Mouse (Mus musculus): Measurements from ENCODE around the gene Trappc1.

Trappc1 gene

GRCm38 (mm10) chr11:69369990-69370816 is 46.4 kb downstream of the Trappc1 start:
- no peak for DNase-seq

- no peak for DNase-seq
Observed at GRCm38 (mm10) chr11:69370817-69371215, 47.0 kb downstream of the Trappc1 start.

GRCm38 (mm10) chr11:69371601-69372000 is 47.8 kb downstream of the Trappc1 start:
- DNase-seq: no peak

- peak; percentile 19 for DNase-seq
Observed at GRCm38 (mm10) chr11:69372056-69372779, 48.4 kb downstream of the Trappc1 start.

GRCm38 (mm10) chr11:69372780-69373170 is 49.0 kb downstream of the Trappc1 start:
- DNase-seq: peak; percentile 23

- no peak for DNase-seq
Observed at GRCm38 (mm10) chr11:69373223-69373965, 49.6 kb downstream of the Trappc1 start.

Data from thymus, postnatal 14 days (tissue).